Mouse (Mus musculus) cerebellum, postnatal 4 days (tissue): ENCODE measurements at regions not wholly inside any gene's neighbourhood (a gene's known extent, or its start where the extent isn't known, plus 50 kb on each side); places are given as distances from the start of the nearest gene placed in this dataset.

Experiments
- DNase-seq, 2 experiments: peaks; one replicate each; pipeline ENCODE4 v3.0.0; 2022; ENCODE audit warnings: low spot score in 2 of 2, mixed read lengths in 1 of 2

DNA sequence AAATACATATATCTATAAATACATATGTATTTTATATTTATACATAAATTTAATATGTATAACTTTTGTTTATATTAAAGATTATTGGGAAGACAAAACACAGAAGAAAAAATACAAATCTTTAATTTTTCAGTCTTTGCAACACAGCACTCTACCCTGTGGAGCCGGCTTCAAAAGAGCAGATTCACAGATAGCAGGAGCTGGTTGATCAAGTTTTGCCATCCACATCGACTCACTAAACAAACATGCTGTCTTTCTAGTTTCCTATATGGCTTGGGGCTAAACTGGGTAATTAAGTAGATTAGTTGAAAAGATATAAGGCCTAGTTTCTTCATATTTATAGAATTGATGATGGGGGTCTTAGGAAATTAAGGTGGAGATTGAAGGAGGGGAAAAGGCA, 311.2 kb upstream of the Marcks start:
- DNase-seq, result no peak

DNA sequence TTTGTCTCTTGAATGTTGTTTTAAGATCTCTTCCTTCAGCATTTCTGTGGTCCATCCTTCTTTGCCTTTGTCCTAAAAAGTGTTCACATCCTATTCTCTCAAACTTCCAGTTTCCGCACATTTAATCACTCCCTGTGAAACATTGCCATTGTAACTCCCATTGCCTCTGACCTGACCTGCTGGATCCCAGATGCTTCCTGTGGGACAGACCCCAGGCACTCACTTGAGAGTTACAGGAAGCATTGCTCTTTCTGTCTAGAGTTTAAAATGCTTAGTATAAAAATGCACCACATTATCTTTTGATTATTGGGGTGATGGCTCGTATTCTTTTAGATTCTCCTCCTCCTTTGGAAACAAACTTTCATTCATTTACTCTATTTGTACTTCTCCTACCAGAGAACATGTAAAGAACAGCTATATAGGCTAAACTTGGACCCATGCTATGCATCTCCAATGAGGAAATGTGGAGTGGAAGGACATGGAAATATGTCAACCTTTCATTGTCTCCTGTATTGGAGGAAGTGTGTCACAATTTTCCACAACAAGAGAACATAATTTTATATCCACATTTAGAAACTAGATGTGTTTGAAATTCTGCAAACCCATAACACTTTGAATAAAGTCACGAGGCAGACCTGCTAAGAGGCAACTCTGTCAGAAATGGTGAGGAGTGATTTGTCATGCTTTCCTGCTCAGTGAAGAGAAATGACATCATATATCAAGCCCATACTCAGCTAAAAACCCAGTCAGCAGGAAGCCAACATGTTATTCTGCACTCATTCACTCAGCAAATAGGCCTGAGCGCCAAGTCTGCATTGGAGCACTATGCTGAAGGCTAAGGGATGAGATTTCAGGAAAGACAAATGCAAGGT, 308.8 kb upstream of the Marcks start:
- DNase-seq, result no peak

DNA sequence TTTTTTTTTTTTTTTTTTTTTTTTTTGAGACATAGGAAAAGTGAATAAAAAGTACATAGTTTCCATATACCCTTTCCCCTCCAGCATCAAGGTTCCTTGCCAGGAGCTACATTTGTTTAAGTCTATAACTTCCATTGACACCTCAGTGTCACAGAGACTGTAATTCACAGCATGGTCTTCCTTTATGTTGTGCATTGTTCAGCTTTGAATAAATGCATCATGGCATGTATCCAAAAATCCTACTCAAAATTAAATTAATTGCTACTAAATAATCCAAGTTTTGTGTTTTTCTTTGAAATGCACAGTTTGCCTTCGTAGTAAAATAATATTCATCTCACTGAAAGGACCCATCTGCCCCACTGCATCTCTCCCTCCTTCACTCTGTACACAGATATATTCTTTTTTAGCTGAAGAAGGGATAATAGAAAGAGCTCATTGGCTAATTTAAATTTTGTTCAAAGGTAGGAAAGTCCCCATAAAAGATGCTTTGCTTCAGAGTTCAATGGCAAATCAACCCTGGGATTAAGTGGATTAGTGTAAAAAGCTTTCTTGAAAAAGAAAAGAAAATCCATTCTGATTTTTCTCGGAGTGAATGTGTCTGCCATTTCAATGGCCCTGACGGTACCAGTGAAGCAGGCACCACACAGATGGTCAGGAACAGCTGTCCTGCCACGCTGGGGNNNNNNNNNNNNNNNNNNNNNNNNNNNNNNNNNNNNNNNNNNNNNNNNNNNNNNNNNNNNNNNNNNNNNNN, 301.3 kb upstream of the Marcks start:
- peak in 1 of 2 experiments; percentile 47 for DNase-seq

DNA sequence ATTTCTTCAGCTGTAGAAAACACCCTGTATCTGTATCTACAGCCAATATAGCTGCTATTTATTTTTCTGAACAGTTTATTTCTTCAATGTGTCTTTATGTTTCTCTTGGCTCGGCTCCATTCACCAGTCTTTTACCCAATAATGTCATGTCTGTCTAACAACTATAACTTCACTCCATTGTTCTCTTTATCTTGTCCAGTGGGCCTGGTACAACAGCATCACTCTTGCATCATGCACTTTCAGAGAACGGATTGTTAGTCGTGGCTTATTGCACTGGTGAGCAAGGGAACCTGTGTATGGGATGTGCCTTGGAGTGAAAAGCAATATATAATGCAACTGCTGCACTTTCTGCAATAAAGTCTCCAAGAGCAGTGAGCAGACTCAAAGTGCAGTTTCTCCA, 299.6 kb upstream of the Marcks start:
- no peak for DNase-seq

DNA sequence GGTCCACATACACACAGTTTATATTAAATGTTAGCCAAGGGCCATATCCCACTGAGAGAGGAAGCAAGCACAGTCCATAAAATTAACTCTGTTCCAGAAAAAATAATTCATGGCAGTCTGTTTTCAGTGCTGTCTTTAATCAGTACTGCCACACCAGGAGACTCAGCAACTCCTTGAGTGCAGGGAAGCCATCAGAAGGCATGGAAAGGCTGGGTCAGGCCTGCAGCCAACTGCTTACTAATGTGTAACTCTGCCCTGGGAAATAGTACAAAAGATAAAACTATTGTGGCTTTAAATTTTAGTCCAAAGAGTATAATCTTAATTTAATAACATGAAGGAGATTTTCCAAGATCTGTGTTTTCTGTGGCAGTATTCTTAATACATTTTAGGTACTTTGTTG, 298.1 kb upstream of the Marcks start:
- DNase-seq, result no peak

DNA sequence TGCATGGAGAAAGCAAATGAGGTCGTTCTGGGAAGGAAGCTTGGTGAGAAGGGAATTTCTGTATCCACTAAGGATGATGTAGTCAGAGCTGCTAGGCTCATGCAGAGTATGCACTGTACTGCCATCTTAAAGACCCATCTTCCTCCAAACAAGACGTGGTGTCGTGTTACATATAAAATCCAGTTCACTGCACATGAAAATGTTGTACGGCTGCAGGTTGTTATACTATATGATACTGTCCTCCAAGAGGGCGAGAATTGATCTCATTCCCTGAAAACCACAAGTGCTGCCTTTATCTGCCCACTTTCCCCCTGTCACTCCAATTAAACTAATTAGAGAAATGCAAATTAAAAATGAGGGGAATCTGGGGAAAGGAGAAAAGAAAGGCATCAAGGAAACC, 295.5 kb upstream of the Marcks start:
- no peak for DNase-seq

DNA sequence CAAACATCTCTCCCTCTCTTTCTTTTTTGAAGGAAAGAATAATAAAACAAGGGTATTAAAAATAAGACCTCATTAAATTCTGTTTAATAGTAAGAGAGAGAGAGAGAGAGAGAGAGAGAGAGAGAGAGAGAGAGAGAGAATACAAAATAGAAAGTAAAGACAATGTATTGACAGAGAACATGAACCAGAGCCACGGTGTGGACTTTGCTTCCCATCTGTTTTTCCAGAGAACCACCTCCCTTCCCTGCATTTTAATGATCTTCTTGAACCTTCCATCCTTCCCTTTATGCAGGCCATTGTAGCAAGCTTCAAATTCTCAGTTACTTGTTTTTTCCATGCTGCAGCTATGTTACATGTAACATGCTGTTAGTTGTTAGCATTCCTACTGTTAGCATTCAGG, 284.3 kb upstream of the Marcks start:
- DNase-seq, result no peak

DNA sequence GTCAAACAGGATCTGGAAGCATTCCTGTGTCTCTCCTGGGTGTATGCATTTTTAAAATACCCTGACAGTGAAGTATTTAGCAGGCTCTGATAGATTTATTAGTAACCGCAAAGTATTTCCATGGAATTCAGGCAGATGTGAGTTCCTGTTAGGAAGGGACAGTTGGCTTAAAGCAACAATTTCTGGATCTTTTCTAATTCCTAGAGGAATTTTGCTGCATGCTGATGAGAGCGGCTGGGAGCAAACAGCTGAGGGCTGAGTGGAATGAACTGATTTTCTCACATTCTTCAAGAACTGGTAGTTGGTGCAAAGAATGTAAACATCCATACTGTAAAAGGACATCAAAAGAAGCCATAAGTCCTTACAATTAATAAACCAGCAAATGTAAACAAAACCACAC, 283.9 kb upstream of the Marcks start:
- DNase-seq, result no peak

DNA sequence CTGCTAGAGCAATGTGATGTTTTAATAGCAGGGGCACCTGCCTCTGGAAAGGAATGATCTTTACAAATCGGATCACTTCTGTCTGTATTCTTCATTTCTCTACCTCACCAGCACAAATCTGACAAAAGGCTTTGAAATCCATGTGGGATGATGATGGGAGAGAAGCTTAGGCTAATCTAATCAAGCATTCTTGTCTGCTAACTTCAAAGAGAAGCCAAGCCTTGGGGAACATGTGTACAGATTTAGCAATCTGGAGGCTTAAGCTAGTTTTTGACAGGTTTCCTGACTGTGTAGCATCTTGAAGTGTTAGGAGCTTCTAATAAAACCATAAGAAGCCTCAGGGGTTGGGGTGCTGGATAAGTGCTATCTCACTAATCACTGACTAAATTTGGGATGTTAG, 277.6 kb upstream of the Marcks start:
- DNase-seq, result no peak

DNA sequence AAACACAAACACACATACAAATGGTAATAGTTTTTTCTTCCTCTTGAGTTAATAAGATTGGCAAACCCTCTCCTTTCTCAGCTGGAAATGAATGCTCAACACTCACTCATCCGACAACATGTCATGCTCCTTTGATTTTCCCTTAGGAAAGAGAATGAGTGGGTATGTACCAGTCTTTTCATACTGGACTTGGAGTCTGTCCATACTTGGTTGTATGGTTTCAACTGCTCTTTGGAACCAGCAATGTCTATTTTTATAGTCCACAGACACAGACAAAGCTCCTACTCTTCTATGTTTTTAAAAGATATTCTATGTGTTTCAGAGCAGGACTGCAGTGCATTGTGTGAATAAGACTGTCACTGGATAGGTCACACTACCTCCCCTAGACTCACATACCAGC, 273.7 kb upstream of the Marcks start:
- DNase-seq, result no peak

DNA sequence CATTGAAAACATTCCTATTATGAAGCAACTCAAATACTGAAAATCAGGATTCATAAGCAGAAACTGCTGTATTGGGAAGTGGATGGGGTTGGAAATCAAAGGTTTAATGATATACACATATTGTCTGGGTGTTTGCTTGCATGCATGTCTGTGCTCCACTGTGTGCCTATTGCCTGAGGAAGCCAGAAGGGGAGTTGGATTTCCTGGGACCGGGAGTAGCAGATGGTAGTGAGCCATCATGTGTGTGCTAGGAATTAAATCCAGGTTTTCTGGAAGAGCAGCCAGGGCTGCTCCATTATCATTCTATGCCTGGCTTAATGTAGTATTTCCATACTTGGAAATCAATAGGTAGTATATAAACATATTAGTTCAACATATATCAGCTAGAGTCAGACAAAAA, 271.0 kb upstream of the Marcks start:
- DNase-seq, result no peak

DNA sequence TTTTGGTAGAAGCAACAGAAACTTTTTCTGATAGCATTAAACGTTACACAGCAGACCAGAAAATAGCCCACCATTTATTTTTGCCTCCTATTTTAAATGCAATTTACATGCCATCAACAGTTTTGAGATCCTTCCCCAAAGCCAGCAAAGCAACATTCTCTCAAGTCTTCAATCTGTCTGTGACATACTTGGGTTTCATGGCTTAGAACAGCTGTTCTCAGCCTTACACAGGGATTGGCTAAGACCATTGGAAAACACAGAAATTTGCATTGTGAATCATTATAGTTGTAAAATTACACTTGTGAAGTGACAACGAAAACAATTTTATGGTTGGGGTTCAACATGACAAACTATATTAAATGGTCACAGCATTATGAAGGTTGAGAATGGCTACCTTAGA, 268.8 kb upstream of the Marcks start:
- DNase-seq, result no peak

DNA sequence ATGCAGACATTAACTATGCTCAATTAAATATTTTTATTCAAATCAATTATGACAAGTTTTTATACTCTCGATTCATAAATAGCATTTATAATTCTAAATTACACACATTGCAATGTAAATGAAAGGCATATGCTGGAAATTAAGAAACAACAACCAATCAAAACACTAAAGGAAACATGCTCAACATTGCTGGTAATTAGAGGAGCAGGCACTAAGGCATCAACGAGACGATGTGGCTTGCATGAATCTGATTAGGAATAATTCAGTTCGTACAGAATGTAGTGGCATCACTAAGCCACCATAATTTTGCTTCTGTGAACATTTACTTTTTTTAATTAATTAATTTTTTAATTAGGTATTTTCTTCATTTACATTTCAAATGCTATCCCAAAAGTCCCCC, 266.2 kb upstream of the Marcks start:
- no peak for DNase-seq

DNA sequence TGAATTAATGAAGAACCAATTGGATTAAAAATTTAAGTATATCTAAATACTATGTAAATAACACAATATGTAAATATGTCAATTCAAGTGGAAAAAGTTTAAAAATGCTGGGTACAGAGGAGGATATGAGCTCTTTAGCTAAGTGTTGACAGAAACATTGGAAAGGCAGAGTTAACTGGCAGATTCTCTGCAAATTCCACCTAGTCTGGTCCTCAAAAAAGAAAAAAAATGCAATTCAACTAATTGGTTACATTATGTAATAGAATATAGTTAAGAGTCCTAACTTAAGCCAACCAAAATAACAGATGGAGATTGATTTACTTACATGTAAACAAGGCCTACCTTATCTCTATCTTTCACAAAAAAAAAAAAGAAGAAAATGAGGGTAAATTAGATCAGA, 265.7 kb upstream of the Marcks start:
- DNase-seq, result no peak

DNA sequence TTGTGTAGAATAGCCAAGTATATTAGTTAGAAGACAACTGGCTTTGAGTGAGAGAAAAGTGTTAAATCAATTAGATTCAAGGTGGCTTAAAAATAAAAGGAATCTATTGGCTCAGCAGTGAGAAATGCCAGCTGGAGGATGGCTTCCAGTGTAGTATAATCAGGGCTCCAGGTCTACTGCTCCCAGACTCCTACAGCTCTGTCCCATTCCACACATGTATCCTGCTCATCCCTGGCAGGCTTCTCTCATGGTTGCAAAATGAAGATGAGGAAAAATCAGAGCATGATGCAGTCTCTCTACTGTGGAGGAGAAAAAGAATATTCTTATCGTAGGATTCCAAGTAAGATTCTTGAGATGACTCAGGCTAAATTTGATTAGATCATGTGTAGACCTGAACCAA, 263.7 kb upstream of the Marcks start:
- DNase-seq, result no peak

DNA sequence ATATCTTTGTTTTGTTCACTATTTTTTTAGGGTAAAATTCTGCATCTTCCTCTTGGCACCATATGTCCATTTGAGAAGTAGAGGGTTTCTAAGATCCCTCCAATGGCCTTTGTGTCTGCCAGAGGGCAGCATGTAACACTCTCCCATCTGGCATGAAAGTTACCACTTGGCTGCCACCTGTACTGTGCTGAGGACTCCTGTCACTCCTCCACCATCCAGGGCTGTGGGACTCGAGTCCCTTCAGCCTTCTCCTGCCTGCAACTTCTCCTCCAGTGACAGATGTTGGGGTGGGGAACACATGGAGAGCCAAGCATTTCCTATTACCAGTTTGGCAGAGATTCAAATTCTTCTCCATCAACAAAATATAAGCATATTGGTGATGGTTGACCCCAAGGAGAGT, 262.3 kb upstream of the Marcks start:
- DNase-seq, result peak in 1 of 2 experiments; percentile 52

DNA sequence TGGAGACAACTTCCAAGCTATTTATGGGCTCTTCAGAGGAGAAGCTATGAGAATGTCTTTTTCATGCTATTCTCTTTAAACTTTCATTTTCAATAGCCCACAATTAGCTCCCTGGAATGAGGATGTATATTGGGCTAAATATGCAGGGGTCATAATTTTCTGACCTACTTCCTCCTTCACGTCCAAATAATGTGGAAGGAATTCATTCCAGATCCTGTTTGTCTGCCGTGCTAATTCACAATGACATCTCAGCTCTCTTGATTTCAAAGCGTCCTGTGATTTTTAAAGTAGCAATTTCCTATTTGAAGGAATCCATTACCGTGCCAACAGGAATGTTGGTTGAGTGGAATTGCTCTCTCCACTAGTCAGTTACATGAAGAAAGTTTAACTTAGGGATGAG, 261.7 kb upstream of the Marcks start:
- no peak for DNase-seq

DNA sequence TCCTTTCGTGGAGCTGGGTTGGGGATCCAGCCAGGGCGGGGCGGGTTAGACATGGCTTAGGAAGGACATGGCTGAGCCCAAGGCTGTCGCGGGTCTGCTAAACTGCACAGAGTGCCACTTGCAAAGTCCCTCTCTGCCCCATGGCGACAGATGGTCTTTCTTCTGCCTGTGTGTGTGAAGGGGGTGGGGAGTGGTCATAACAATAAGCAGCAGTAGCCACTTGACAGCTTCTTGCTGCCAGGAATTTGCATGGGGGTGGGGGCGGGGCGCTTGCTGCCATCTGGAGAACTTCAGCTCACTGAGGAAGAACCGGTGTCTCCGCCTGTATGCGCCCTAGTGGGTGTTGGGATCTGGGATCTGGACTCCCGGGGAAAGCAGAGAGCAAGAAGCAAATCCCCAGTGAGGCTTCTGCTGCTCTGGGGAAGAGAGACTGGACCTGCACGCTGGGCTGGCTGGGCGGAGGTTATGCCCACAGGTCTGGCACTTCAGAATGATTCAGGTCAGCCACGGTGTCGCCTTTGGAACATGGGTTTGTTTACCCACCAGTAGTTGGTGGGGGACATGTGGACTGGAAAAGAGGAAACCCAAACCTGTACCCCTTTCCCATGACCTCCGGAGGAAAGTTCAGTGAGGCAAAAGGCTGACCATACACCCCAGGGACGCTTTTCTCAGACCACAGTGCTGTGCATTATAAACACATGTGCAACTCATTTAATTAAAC, 258.7 kb upstream of the Marcks start:
- peak; percentile 36 to 70 for DNase-seq

DNA sequence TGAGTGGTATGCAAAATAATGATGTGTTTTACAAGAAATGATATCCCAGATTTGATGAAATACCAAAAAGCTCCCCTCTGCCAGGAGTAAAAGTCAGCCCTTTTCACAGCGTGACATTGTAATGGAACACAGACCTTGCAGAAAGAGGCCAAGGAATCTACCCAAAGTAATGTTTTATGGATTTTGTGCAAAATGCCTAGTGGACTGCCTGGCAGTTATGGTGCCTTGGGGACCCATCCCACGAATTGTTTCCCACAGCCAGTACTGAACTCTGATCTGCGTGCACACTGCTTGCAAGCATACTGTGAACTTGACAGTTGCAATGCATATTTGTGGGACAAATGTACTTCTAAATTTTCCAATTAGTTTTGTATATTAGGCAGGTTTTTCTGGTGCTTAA, 251.3 kb upstream of the Marcks start:
- no peak for DNase-seq

DNA sequence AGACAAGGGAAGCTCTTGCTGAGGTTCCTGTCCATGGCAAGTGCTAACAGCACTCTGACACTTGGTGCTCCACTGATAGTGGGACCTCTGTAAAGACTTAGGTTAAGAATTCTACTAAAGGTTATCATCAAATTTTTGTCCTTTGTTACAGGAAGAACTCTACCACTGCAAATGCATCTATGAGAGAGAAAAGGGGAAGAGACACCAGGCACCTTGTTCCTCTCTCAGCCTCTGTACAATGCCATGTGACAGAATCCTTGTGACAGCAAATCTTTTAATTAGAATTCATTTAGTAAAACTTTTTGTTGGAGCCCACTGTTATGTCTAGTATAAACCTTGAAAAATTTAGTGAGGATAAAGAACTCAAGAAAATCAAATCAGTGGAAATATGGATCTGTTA, 247.5 kb upstream of the Marcks start:
- no peak for DNase-seq

DNA sequence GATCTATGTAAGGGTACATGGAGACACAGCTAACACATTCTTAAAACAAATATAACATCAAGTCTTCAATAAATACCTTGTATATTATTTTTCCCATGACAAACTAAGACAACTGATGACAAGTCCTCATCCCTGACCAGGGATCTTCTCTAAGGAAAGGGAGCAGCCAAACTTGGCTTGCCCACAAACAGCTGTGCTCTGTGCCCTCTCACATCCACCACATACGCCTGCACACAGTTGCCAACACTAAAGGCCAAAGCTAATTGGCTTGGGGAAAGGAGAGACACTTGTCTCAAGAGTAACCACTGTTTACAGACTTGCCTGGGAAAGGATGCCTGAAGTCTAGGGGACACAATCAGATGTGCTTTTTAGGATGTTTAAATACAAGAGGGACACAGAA, 241.3 kb upstream of the Marcks start:
- no peak for DNase-seq

DNA sequence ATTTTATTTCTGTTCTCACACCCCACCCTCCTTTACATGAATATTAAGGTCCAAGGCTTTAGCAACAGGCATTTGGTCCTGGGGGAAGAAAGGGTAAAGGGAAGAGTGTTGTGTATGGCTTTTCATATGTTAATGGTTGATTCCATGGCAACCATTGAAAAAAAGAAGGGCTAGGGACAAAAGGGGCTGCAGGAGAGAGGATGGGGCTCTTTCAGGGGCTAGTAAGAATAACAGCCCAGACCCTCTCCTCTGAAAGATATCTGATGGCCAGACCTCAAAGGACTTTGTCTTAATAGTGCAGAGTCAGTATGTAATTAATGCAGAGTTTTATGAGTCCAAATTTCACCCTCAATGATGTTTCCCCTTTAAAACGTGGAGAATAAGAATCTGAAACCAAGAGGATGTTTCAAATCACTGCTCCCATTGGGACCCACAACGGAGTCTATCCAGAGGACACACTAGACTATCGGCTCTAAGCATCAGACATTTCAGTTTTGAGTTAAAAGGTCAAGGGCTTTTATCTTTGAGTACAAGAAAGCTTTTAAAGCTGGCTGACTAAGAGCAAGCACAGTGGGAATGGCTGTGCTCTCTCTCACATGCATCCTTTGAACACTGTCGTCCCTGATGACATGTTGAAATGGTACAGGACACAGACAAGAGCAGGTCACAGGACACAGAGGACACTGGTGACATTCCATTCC, 239.4 kb upstream of the Marcks start:
- no peak for DNase-seq
